Mouse (Mus musculus): ENCODE measurements around the gene Cfap44. TPM values are rescaled to one million over a fixed set of nuclear protein-coding genes. Genes with fewer than 3 reads are reported as not detected.
"Not testable (repeated sequence)": the region's sequence is repeated elsewhere in the genome, so short reads cannot be mapped to it uniquely, and the experiment has no call there.

Gene Cfap44
- total RNA-seq, 4 experiments from 2014 or later = not detected

- no peak for DNase-seq (ENCODE audit: low spot score)
Measured at GRCm38 (mm10) chr16:44428456-44428855, 33.9 kb downstream of the Cfap44 start.

DNA sequence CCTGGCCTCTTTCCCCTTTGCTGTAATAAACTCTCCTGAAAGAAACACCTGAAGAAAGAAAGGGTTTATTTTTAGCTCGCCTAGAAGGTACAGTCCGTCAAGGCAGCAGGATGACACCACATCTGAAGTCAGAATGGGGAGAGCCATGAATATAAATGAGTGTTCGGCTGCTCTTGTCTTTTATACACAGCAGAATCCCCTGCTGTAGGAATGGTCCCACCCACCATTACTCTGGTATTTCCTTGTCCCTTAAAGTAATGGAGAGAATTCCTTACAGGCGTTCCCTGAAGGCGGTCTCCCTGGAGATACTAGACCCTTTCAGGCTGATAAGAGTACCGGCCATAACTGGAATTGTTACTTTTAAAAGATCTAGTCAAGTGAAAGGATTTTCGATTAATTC, 35.4 kb downstream of the Cfap44 start:
- DNase-seq (ENCODE audit: low spot score) = no peak

DNA sequence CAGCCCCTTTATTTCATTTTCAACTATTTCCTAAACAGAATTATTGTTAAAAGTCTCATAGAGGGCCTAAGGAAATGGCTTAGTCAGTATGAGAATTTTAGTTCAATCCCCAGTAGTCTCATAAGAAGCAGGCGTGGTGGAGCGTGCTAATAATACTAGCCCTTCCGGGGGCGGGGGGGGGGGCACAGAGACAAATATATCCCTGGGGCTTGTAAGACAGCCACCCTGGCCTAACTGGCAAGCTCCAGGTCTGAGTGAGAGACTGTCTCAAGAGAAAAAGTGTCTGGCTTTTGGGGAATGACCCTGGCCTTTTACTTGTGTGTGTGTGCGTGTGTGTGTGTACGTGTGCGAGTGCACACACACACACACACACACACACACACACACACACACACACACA, 40.3 kb downstream of the Cfap44 start:
- no peak for DNase-seq (ENCODE audit: low spot score)

GRCm38 (mm10) chr16:44435481-44435880, 40.9 kb downstream of the Cfap44 start:
- DNase-seq (ENCODE audit: low spot score) = no peak

GRCm38 (mm10) chr16:44441913-44442312, 47.3 kb downstream of the Cfap44 start:
- not testable (repeated sequence) for DNase-seq (ENCODE audit: low spot score)

DNA sequence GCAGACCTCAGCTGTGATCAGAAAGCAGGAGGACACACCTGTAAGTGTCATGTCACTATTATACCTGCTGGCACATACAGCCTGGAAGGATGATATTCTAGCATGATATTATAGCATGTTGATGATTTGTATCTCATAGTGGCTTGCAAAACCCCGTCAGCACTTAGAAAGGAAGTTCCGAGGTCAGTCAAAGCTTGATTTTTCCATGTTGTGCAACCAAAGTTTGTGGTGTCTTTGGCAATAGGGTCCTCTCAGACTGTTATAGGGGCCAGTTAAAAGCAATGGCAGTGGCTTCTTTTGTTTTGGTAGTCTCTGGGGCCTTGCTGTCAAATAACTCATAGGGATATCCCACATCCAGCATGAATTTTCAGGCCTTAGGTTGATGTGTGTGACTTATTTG, 63.3 kb downstream of the Cfap44 start:
- no peak for DNase-seq (ENCODE audit: low spot score)

DNA sequence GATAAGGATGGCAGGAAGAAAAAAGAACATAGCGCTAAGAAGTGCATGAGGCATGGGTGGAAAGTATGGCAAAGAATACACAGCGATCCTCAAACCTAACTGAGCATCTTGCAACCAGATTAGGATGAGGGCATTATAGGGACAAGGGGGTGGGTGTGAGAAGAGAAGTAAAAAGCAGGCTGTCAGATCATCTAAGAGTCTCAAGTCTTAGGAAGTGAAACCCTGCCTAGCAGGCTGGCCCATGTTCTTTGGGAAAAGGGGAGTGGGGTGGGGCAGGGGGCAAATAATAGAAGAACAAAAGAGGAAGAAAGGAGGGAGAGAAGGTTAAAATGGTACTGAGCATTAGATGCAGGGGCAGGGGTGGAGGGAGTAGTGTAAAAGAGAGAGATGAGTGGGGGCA, 64.2 kb downstream of the Cfap44 start:
- DNase-seq (ENCODE audit: low spot score) = no peak

DNA sequence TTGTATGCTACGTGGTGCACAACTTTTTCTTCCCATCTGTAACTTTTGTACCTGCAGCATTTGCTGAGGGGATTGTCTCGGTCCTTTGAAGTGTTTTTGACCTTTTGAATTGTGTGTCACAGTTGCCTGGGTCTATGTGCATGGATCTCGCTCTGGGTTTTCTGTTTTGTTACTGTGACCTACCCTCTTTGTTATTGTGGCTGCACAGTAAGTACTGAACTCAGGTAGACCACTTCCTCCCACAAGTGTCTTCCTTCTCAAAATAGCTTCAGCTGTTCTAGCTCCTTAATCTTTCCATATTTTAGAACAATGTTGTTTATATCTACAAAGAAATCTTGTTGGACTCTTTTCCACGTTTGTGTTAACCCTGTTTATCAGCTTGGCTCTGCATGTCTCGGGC, 66.3 kb downstream of the Cfap44 start:
- DNase-seq (ENCODE audit: low spot score) = no peak

GRCm38 (mm10) chr16:44475281-44475680, 80.7 kb downstream of the Cfap44 start:
- no peak for DNase-seq (ENCODE audit: low spot score)

DNA sequence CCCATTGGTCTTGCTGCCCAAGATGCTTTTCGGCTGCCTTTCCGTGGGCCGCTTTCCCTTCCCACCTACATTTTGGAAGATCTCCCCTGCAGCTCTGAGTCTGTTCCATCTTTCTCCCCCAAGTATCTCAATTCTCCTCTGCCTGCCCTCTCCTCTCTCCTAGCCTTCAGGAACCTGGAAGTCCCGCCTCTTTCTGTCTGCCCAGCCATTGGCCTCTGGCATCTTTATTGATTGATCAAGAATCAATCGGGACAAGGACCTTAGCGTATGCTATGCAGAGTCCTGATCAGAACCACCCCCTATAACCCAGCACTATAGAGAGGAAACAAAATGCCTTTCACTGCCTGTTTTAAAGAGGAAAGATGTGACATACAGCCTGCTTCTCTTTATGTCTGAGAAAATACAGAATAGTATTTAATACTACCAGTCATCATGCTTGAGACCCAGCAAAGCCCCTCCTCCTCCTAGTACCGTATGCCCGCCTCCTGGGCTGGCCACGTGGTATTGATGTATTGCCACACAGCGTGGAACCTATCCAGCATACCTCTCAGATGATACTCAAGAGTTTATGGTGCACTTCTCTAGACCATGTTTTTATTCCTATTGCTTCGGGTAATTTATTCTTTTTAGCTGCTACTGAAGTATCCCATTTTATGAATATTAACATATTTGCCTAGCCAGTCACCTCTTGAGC, 81.2 kb downstream of the Cfap44 start:
- DNase-seq (ENCODE audit: low spot score) = no peak

DNA sequence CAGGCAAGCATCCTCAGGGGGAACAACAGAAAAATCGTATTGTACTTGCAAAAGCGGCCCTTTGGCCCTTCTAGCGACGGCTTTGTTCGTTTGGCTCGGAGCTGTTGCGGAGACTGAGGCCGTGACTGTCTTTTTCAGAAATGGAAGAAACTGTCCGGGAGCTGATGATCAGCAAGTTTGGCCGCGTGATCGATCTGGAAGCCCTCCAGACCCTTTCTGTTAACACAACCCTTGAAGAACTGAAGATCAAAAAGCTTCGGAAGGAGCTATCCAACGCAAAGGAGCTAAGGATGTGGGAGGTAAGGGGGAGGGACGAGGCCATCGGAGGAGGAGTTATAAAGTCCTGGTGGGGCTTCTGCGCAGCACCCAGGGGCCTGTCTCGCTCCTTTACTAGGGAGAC, 84.2 kb downstream of the Cfap44 start:
- no peak for DNase-seq (ENCODE audit: low spot score)

DNA sequence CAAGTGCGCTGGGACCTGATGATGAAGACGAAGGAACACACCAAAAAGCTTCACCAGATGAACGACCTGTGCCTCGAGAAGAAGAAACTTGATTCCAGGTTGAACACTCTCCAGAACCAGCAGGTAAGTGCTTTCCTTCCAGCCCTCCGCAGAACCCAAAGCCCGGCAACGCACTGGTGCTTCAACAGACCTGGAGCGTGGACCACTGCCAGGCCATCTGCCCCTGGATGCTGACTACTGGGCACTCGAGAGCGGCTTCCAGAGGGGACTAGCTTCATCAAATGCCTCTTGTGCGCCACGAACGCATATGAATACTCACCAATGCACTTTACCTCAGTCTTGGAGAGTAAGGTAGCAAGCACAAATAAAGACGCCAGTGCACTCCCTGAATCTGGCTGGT, 85.3 kb downstream of the Cfap44 start:
- no peak for DNase-seq (ENCODE audit: low spot score)

DNA sequence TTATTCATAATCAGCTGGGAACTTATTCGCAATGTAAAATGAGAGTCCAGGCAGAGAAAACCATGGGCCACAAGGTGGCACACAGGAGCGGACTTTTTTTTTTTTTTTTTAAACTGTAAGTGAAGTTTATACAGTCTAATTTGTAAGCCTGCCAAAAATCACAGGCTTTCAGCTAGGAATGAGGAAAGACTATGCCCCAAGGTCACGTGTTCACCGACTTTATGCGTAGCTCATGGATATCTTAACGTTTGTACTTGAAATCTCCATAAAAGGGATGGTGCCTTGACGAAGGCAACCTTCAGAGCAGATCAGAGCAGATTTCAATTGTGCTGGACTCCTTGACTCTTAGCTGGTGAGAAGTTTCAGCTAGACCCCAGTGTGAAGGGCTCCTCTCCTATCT, 86.0 kb downstream of the Cfap44 start:
- no peak for DNase-seq (ENCODE audit: low spot score)

- DNase-seq (ENCODE audit: low spot score) = no peak
Measured at GRCm38 (mm10) chr16:44481599-44482593, 87.3 kb downstream of the Cfap44 start.

- DNase-seq (ENCODE audit: low spot score) = peak; percentile 79
Measured at GRCm38 (mm10) chr16:44484079-44484478, 89.5 kb downstream of the Cfap44 start.

DNA sequence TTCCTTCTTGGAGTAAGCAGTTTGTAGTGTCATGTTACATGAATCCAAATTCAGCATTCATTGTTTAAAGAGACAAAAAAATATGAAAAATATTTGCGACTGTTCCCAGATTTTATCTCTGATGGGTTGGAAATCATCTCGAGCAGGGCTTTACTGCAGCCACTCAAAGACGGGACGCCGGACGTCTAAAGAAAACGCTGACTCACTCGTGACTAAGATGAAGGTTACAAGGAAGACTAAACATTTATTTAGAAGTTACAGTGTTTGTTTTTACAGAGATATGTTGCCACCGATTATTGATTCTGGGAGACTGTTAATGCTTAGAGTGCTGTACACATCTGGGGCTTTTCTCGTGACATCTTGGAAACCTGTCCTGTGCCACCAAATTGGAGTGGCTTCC, 90.2 kb downstream of the Cfap44 start:
- no peak for DNase-seq (ENCODE audit: low spot score)

- DNase-seq (ENCODE audit: low spot score) = no peak
Measured at GRCm38 (mm10) chr16:44485691-44486090, 91.1 kb downstream of the Cfap44 start.

- no peak for DNase-seq (ENCODE audit: low spot score)
Measured at GRCm38 (mm10) chr16:44486612-44487011, 92.0 kb downstream of the Cfap44 start.

GRCm38 (mm10) chr16:44487194-44487593, 92.6 kb downstream of the Cfap44 start:
- DNase-seq (ENCODE audit: low spot score) = no peak

- DNase-seq (ENCODE audit: low spot score) = no peak
Measured at GRCm38 (mm10) chr16:44491051-44491450, 96.5 kb downstream of the Cfap44 start.

GRCm38 (mm10) chr16:44492151-44492550, 97.6 kb downstream of the Cfap44 start:
- no peak for DNase-seq (ENCODE audit: low spot score)

DNA sequence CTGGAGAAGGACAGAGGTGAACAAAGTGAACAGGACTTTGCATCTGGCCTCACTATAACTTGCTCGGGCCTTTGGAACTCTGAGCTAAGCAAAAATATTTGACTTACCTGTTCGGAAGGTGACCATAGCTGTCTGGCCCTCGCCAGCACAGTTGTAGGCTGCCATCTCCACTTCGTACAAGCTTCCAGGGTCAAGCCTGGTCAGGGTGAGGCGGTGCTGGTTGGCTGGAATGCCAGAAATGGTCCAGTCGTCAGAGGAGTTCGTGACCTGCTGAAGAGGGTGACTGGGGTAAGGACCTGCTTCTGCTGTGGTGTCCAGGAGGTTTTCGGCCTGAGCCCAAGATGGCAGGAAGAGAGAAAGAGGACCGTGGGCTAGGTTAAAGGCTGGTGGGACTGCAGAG, 98.1 kb downstream of the Cfap44 start:
- no peak for DNase-seq (ENCODE audit: low spot score)

DNA sequence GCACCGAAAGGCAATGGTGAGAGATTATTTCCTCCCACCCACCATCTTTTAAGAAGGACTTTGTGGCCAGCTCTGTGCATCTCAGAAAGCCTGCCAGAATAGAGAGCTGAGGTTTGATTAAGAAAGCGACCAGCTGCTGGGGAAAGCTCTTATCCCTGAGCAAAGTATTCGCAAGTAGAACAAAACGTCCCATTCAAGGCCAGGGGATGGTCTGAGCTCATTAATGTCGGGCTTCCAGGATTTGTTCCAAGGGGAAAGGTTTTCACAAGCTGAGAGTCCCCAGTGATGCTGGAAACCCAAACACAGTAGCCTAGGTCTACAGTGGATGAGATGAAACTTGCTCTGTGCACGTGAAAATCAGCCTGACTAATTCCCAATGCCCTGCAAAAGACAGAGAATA, 99.3 kb downstream of the Cfap44 start:
- peak; percentile 75 for DNase-seq (ENCODE audit: low spot score)
